Mouse (Mus musculus): ENCODE results near the gene Ciao1. TPM values are rescaled to one million over a fixed set of nuclear protein-coding genes. Genes with fewer than 3 reads are reported as not detected.

Gene Ciao1
- polyA plus RNA-seq, 1 experiment, result 2.2 TPM

- no peak for TF ChIP-seq TAL1 (IDR thresholded peaks at IDR 0.05; ENCODE audit: low read length)
- no peak for TF ChIP-seq GATA1 (IDR thresholded peaks at IDR 0.05; ENCODE audit: low read length)
- peaks cover 66% of the 10 kb centered on the region for H3K36me3 ChIP-seq (ENCODE audit: control insufficient read depth)
- H3K27me3 ChIP-seq (ENCODE audit: control insufficient read depth), result no peaks in the 10 kb centered on the region
These were observed 4.4 kb upstream of the Ciao1 start for GRCm38 (mm10) chr2:127251880-127252527.

GRCm38 (mm10) chr2:127251457-127251856 is 3.8 kb upstream of the Ciao1 start:
- no peaks in the 10 kb centered on the region for H3K27me3 ChIP-seq (ENCODE audit: control insufficient read depth)
- H3K4me3 ChIP-seq (replicated peaks), result no peak overlapping the region
- no peak for TF ChIP-seq GATA1 (IDR thresholded peaks at IDR 0.05; ENCODE audit: low read length)
- no peak for TF ChIP-seq TAL1 (IDR thresholded peaks at IDR 0.05; ENCODE audit: low read length)
- peaks cover 65% of the 10 kb centered on the region for H3K36me3 ChIP-seq (ENCODE audit: control insufficient read depth)
- H3K9me3 ChIP-seq (ENCODE audit: control insufficient read depth, low read length), result no peaks in the 10 kb centered on the region
- H3K4me1 ChIP-seq (ENCODE audit: control insufficient read depth), result peaks cover 50% of the 10 kb centered on the region

More at GRCm38 (mm10) chr2:127251880-127252527, 4.4 kb upstream of the Ciao1 start:
- Histone ChIP-seq H3K4me1 (ENCODE audit: control insufficient read depth) (peaks cover 44% of the 10 kb centered on the region), H3K4me3 (replicated peaks) (no peak overlapping the region), H3K9me3 (ENCODE audit: control insufficient read depth, low read length) (no peaks in the 10 kb centered on the region)

- peak overlapping the region; percentile 32 for H3K4me3 ChIP-seq (replicated peaks)
- no peaks in the 10 kb centered on the region for H3K27me3 ChIP-seq (ENCODE audit: control insufficient read depth)
- peaks cover 66% of the 10 kb centered on the region for H3K36me3 ChIP-seq (ENCODE audit: control insufficient read depth)
- peaks cover 60% of the 10 kb centered on the region for H3K4me1 ChIP-seq (ENCODE audit: control insufficient read depth)
- H3K9me3 ChIP-seq (ENCODE audit: control insufficient read depth, low read length), result no peaks in the 10 kb centered on the region
- TF ChIP-seq TAL1 (IDR thresholded peaks at IDR 0.05; ENCODE audit: low read length), result no peak
- TF ChIP-seq GATA1 (IDR thresholded peaks at IDR 0.05; ENCODE audit: low read length), result no peak
These were observed 2.8 kb upstream of the Ciao1 start for GRCm38 (mm10) chr2:127250291-127251008.

GRCm38 (mm10) chr2:127248334-127249004 is 853 bp upstream of the Ciao1 start:
- TF ChIP-seq GATA1 (IDR thresholded peaks at IDR 0.05; ENCODE audit: low read length), result no peak
- no peak for TF ChIP-seq TAL1 (IDR thresholded peaks at IDR 0.05; ENCODE audit: low read length)
- Histone ChIP-seq H3K4me1 (ENCODE audit: control insufficient read depth) (peaks cover 60% of the 10 kb centered on the region), H3K27me3 (ENCODE audit: control insufficient read depth) (no peaks in the 10 kb centered on the region), H3K36me3 (ENCODE audit: control insufficient read depth) (peaks cover 68% of the 10 kb centered on the region), H3K9me3 (ENCODE audit: control insufficient read depth, low read length) (no peaks in the 10 kb centered on the region), H3K4me3 (replicated peaks) (peak overlapping the region; percentile 79)

- Histone ChIP-seq H3K9me3 (ENCODE audit: control insufficient read depth, low read length) (no peaks in the 10 kb centered on the region), H3K36me3 (ENCODE audit: control insufficient read depth) (peaks cover 94% of the 10 kb centered on the region), H3K4me1 (ENCODE audit: control insufficient read depth) (no peaks in the 10 kb centered on the region), H3K4me3 (replicated peaks) (no peak overlapping the region), H3K27me3 (ENCODE audit: control insufficient read depth) (no peaks in the 10 kb centered on the region)
- TF ChIP-seq TAL1 (IDR thresholded peaks at IDR 0.05; ENCODE audit: low read length) (no peak), GATA1 (IDR thresholded peaks at IDR 0.05; ENCODE audit: low read length) (no peak)
These were observed 7.6 kb downstream of the Ciao1 start for GRCm38 (mm10) chr2:127240065-127240464.

- Histone ChIP-seq H3K27me3 (ENCODE audit: control insufficient read depth) (no peaks in the 10 kb centered on the region), H3K9me3 (ENCODE audit: control insufficient read depth, low read length) (no peaks in the 10 kb centered on the region), H3K4me3 (replicated peaks) (no peak overlapping the region), H3K4me1 (ENCODE audit: control insufficient read depth) (no peaks in the 10 kb centered on the region), H3K36me3 (ENCODE audit: control insufficient read depth) (peaks cover 94% of the 10 kb centered on the region)
- TF ChIP-seq TAL1 (IDR thresholded peaks at IDR 0.05; ENCODE audit: low read length) (no peak), GATA1 (IDR thresholded peaks at IDR 0.05; ENCODE audit: low read length) (no peak)
These were observed 9.6 kb downstream of the Ciao1 start for GRCm38 (mm10) chr2:127237897-127238610.

- H3K4me3 ChIP-seq (replicated peaks), result no peak overlapping the region
- no peaks in the 10 kb centered on the region for H3K4me1 ChIP-seq (ENCODE audit: control insufficient read depth)
- H3K27me3 ChIP-seq (ENCODE audit: control insufficient read depth), result no peaks in the 10 kb centered on the region
- H3K36me3 ChIP-seq (ENCODE audit: control insufficient read depth), result peaks cover 99% of the 10 kb centered on the region
- H3K9me3 ChIP-seq (ENCODE audit: control insufficient read depth, low read length), result peaks cover 5% of the 10 kb centered on the region
- TF ChIP-seq TAL1 (IDR thresholded peaks at IDR 0.05; ENCODE audit: low read length) (no peak), GATA1 (IDR thresholded peaks at IDR 0.05; ENCODE audit: low read length) (no peak)
These were observed 22.4 kb downstream of the Ciao1 start for GRCm38 (mm10) chr2:127225261-127225660.

- Histone ChIP-seq H3K4me3 (replicated peaks) (no peak overlapping the region), H3K27me3 (ENCODE audit: control insufficient read depth) (no peaks in the 10 kb centered on the region), H3K9me3 (ENCODE audit: control insufficient read depth, low read length) (no peaks in the 10 kb centered on the region), H3K4me1 (ENCODE audit: control insufficient read depth) (no peaks in the 10 kb centered on the region), H3K36me3 (ENCODE audit: control insufficient read depth) (peaks cover 96% of the 10 kb centered on the region)
- TF ChIP-seq TAL1 (IDR thresholded peaks at IDR 0.05; ENCODE audit: low read length) (no peak), GATA1 (IDR thresholded peaks at IDR 0.05; ENCODE audit: low read length) (no peak)
These were observed 29.9 kb downstream of the Ciao1 start for GRCm38 (mm10) chr2:127217746-127218145.

All from erythroblast, embryonic 14.5 days (primary cell).